Mouse (Mus musculus): ENCODE results near the gene Myo3a. TPM values are rescaled to one million over a fixed set of nuclear protein-coding genes. Genes with fewer than 3 reads are reported as not detected.
"Not testable (repeated sequence)": the region's sequence is repeated elsewhere in the genome, so short reads cannot be mapped to it uniquely, and the experiment has no call there.

Gene Myo3a
- 0.17 TPM in 1 of 2 replicates, not detected in the other for polyA plus RNA-seq (2015; fragmentation: Nextera tagmentation; extraction: Ambion mirVana)

- Histone ChIP-seq H3K4me3 (peak within 1 kb of the TSS; percentile 23), H3K4me1 (peaks cover 5% of the 10 kb centered on the region), H3K9me3 (no peaks in the 10 kb centered on the region), H3K27me3 (no peaks in the 10 kb centered on the region), H3K36me3 (no peaks in the 10 kb centered on the region), H3K4me2 (replicated peaks) (peak within 1 kb of the TSS; percentile 46), H3K27ac (replicated peaks) (no peak within 1 kb of the TSS), H3K9ac (replicated peaks) (peak within 1 kb of the TSS; percentile 16)
- ATAC-seq (replicated peaks), result no peak; the same call in 1 of the 2 replicates
- 5% methylated on average over 21 of the region's 21 CpGs for WGBS
Measured at GRCm38 (mm10) chr2:22227308-22227707, at the start of gene Myo3a. Myo3a (plus strand) TSS chr2:22227503.

- Histone ChIP-seq H3K36me3 (no peaks in the 10 kb centered on the region), H3K4me2 (replicated peaks) (no peak overlapping the region), H3K4me3 (no peak overlapping the region), H3K27ac (replicated peaks) (peak overlapping the region; percentile 74), H3K4me1 (peaks cover 7% of the 10 kb centered on the region), H3K9ac (replicated peaks) (no peak overlapping the region), H3K9me3 (no peaks in the 10 kb centered on the region), H3K27me3 (no peaks in the 10 kb centered on the region)
- WGBS, result 17% methylated on average over 3 of the region's 3 CpGs
- ATAC-seq (replicated peaks), result no peak
Measured at GRCm38 (mm10) chr2:22250462-22250861, 23.2 kb downstream of the Myo3a start.

GRCm38 (mm10) chr2:22251045-22251444 is 23.7 kb downstream of the Myo3a start:
- ATAC-seq (replicated peaks), result no peak
- WGBS, result 50% methylated on average over 2 of the region's 2 CpGs
- Histone ChIP-seq H3K4me2 (replicated peaks) (no peak overlapping the region), H3K4me1 (peaks cover 7% of the 10 kb centered on the region), H3K36me3 (no peaks in the 10 kb centered on the region), H3K27ac (replicated peaks) (peak overlapping the region; percentile 63), H3K9ac (replicated peaks) (no peak overlapping the region), H3K4me3 (no peak overlapping the region), H3K9me3 (no peaks in the 10 kb centered on the region), H3K27me3 (no peaks in the 10 kb centered on the region)

GRCm38 (mm10) chr2:22255600-22255999 is 28.3 kb downstream of the Myo3a start:
- Histone ChIP-seq H3K27ac (replicated peaks) (no peak overlapping the region), H3K4me1 (peaks cover under 1% of the 10 kb centered on the region; the same call in 1 of the 2 replicates), H3K36me3 (no peaks in the 10 kb centered on the region), H3K4me3 (no peak overlapping the region), H3K9me3 (no peaks in the 10 kb centered on the region), H3K9ac (replicated peaks) (no peak overlapping the region), H3K27me3 (no peaks in the 10 kb centered on the region), H3K4me2 (replicated peaks) (no peak overlapping the region)
- ATAC-seq (replicated peaks), result 0 out of 2 replicates have a peak, but pooled peaks have one; percentile 53

GRCm38 (mm10) chr2:22271555-22271954 is 44.3 kb downstream of the Myo3a start:
- H3K36me3 ChIP-seq, result no peaks in the 10 kb centered on the region
- WGBS, result 71% methylated on average over 2 of the region's 2 CpGs
- no peak overlapping the region for H3K4me2 ChIP-seq (replicated peaks)
- H3K4me1 ChIP-seq, result no peaks in the 10 kb centered on the region
- H3K9me3 ChIP-seq, result no peaks in the 10 kb centered on the region
- no peaks in the 10 kb centered on the region for H3K27me3 ChIP-seq
- no peak overlapping the region for H3K9ac ChIP-seq (replicated peaks)
- no peak overlapping the region for H3K27ac ChIP-seq (replicated peaks)
- no peak for ATAC-seq (replicated peaks)
- H3K4me3 ChIP-seq, result no peak overlapping the region

DNA sequence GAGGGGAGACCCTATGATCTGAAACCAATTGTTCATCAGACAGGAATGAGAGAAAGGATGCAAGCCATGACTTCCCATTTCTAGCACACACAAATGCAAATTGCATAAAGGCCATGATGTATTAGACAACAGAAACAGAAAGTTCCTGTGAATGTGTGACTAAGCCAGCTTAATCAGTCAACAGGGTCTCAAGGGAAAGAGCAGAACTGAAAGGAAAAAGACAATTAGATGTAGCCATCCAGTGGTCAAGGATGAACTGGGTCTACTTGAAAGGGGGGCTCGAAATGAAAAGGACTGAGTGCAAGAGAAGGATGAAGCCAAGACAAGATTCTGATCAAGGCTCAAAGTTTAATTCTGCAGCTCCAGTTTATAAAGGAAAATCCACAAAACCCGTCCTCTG is 58.1 kb downstream of the Myo3a start:
- no peak overlapping the region for H3K9ac ChIP-seq (replicated peaks)
- H3K9me3 ChIP-seq, result no peaks in the 10 kb centered on the region
- no peak for ATAC-seq (replicated peaks)
- H3K27me3 ChIP-seq, result no peaks in the 10 kb centered on the region
- H3K4me2 ChIP-seq (replicated peaks), result no peak overlapping the region
- H3K4me1 ChIP-seq, result no peaks in the 10 kb centered on the region
- 76% methylated on average over 2 of the region's 2 CpGs for WGBS
- H3K4me3 ChIP-seq, result no peak overlapping the region
- H3K27ac ChIP-seq (replicated peaks), result no peak overlapping the region
- H3K36me3 ChIP-seq, result no peaks in the 10 kb centered on the region

GRCm38 (mm10) chr2:22285777-22286176 is 58.5 kb downstream of the Myo3a start:
- Histone ChIP-seq H3K27ac (replicated peaks) (no peak overlapping the region), H3K36me3 (no peaks in the 10 kb centered on the region), H3K4me2 (replicated peaks) (no peak overlapping the region), H3K9ac (replicated peaks) (no peak overlapping the region), H3K4me1 (no peaks in the 10 kb centered on the region), H3K9me3 (no peaks in the 10 kb centered on the region), H3K27me3 (no peaks in the 10 kb centered on the region), H3K4me3 (no peak overlapping the region)
- 60% methylated on average over 1 of the region's 1 CpGs for WGBS
- ATAC-seq (replicated peaks), result no peak

GRCm38 (mm10) chr2:22293579-22294446 is 66.5 kb downstream of the Myo3a start:
- H3K9me3 ChIP-seq, result no peaks in the 10 kb centered on the region
- H3K27ac ChIP-seq (replicated peaks), result peak overlapping the region; percentile 91
- no peak overlapping the region for H3K9ac ChIP-seq (replicated peaks)
- WGBS, result 17% methylated on average over 11 of the region's 11 CpGs
- no peaks in the 10 kb centered on the region for H3K36me3 ChIP-seq
- no peaks in the 10 kb centered on the region for H3K27me3 ChIP-seq
- H3K4me1 ChIP-seq, result peaks cover 24% of the 10 kb centered on the region
- no peak overlapping the region for H3K4me3 ChIP-seq
- ATAC-seq (replicated peaks), result peak; percentile 94
- peak overlapping the region; percentile 8; the same call in 1 of the 2 replicates for H3K4me2 ChIP-seq (replicated peaks)

- no peak for ATAC-seq (replicated peaks)
- no peak overlapping the region for H3K9ac ChIP-seq (replicated peaks)
- H3K27ac ChIP-seq (replicated peaks), result peak overlapping the region; percentile 91
- no peaks in the 10 kb centered on the region for H3K9me3 ChIP-seq
- H3K36me3 ChIP-seq, result no peaks in the 10 kb centered on the region
- 0 out of 2 replicates have a peak overlapping the region, but pooled peaks have one; percentile 8 for H3K4me2 ChIP-seq (replicated peaks)
- H3K4me3 ChIP-seq, result no peak overlapping the region
- H3K4me1 ChIP-seq, result peaks cover 24% of the 10 kb centered on the region
- WGBS, result 3% methylated on average over 2 of the region's 2 CpGs
- H3K27me3 ChIP-seq, result no peaks in the 10 kb centered on the region
Measured at GRCm38 (mm10) chr2:22294447-22294738, 67.1 kb downstream of the Myo3a start.

- WGBS, result 86% methylated on average over 1 of the region's 1 CpGs
- no peaks in the 10 kb centered on the region for H3K27me3 ChIP-seq
- no peak overlapping the region for H3K4me2 ChIP-seq (replicated peaks)
- H3K36me3 ChIP-seq, result no peaks in the 10 kb centered on the region
- peaks cover 24% of the 10 kb centered on the region for H3K4me1 ChIP-seq
- no peaks in the 10 kb centered on the region for H3K9me3 ChIP-seq
- no peak for ATAC-seq (replicated peaks)
- H3K27ac ChIP-seq (replicated peaks), result no peak overlapping the region
- H3K9ac ChIP-seq (replicated peaks), result no peak overlapping the region
- no peak overlapping the region for H3K4me3 ChIP-seq
Measured at GRCm38 (mm10) chr2:22297913-22298312, 70.6 kb downstream of the Myo3a start.

DNA sequence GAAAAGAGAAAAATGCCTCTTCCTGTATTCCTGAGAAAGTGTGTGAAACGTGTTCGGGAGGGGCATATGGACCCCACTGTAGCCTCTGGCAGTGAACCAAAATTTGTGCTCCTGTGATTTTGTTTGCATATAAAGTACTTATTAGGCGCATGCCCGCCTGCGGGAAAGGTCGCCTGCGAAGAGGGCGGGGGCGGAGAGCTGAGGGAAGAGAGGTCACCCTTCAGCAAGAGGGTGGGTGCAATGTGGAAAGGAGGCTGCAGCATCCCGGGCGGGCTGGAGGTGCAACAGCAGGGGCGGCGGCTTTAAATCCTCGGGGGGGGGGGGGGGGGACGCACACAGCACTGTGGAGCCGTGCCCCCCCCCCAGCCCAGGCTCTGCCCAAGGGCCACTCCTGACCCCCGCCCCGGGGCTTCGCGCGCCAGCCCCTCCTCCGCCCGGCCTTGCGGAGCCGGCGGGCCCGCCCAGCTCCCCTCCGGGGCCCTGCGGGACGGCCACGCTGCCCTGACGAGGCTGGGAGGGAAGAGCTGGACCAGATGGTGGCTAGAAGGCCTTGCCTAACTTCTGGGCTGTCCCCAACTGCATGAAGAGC is 111.1 kb downstream of the Myo3a start:
- under 1% methylated on average over 25 of the region's 32 CpGs for WGBS

GRCm38 (mm10) chr2:22410511-22410910 is 183.2 kb downstream of the Myo3a start:
- H3K36me3 ChIP-seq; H3K9me3 ChIP-seq; H3K4me2 ChIP-seq (replicated peaks); H3K9ac ChIP-seq (replicated peaks); H3K4me3 ChIP-seq; H3K27ac ChIP-seq (replicated peaks); H3K27me3 ChIP-seq; ATAC-seq (replicated peaks); H3K4me1 ChIP-seq: not testable (repeated sequence)
- WGBS, result 96% methylated on average over 11 of the region's 11 CpGs

More for the DNA sequence above, 111.1 kb downstream of the Myo3a start:
- peaks cover 8% of the 10 kb centered on the region for H3K4me1 ChIP-seq
- H3K4me2 ChIP-seq (replicated peaks), result peak overlapping the region; percentile 80
- peak overlapping the region; percentile 61 for H3K27ac ChIP-seq (replicated peaks)
- H3K4me3 ChIP-seq, result peak overlapping the region; percentile 45
- no peaks in the 10 kb centered on the region for H3K36me3 ChIP-seq
- peak overlapping the region; percentile 39; the same call in 1 of the 2 replicates for H3K9ac ChIP-seq (replicated peaks)
- no peaks in the 10 kb centered on the region for H3K9me3 ChIP-seq
- H3K27me3 ChIP-seq, result no peaks in the 10 kb centered on the region
- ATAC-seq (replicated peaks), result peak; percentile 91
